Mouse (Mus musculus) layer of hippocampus, postnatal 25 days (tissue): ENCODE data around the gene Cdkn1a. TPM values are rescaled to one million over a fixed set of nuclear protein-coding genes. Genes with fewer than 3 reads are reported as not detected.
"Not testable (repeated sequence)": the region's sequence is repeated elsewhere in the genome, so short reads cannot be mapped to it uniquely, and the experiment has no call there.

ENCODE experiments used
- DNase-seq, 2 experiments: peaks; one replicate each; pipeline ENCODE4 v3.0.0; 2022; ENCODE audit warnings: mixed read lengths in 2 of 2, low spot score in 1 of 2; ENCODE audit errors: extremely low spot score in 1 of 2
- total RNA-seq, 2 experiments: library from RNA; stranded (reverse); gene quantifications; 2 replicates each; pipeline ENCODE4 v1.2.3; 2021

Gene Cdkn1a
- total RNA-seq, 2 experiments from 2014 or later: 7.1 to 13.9 TPM

GRCm38 (mm10) chr17:29080758-29081617, 9.8 kb upstream of the Cdkn1a start:
- no peak for DNase-seq

GRCm38 (mm10) chr17:29081618-29082381, 9.0 kb upstream of the Cdkn1a start:
- no peak for DNase-seq

GRCm38 (mm10) chr17:29083586-29083985, 7.2 kb upstream of the Cdkn1a start:
- DNase-seq: no peak

GRCm38 (mm10) chr17:29084656-29085055, 6.1 kb upstream of the Cdkn1a start:
- no peak for DNase-seq

- no peak for DNase-seq
Observed at GRCm38 (mm10) chr17:29085266-29085665, 5.5 kb upstream of the Cdkn1a start.

GRCm38 (mm10) chr17:29086916-29087315, 3.9 kb upstream of the Cdkn1a start:
- no peak for DNase-seq

- no peak for DNase-seq
Observed at GRCm38 (mm10) chr17:29091348-29091944, 670 bp downstream of the Cdkn1a start.

- DNase-seq: no peak
Observed at GRCm38 (mm10) chr17:29092497-29092896, 1.7 kb downstream of the Cdkn1a start.

GRCm38 (mm10) chr17:29093110-29093952, 2.6 kb downstream of the Cdkn1a start:
- DNase-seq: peak; percentile 34 to 49

GRCm38 (mm10) chr17:29093961-29094309, 3.2 kb downstream of the Cdkn1a start:
- no peak for DNase-seq

GRCm38 (mm10) chr17:29094310-29095181, 3.8 kb downstream of the Cdkn1a start:
- no peak for DNase-seq

GRCm38 (mm10) chr17:29095201-29095733, 4.5 kb downstream of the Cdkn1a start:
- peak; percentile 97 to 99 for DNase-seq

- DNase-seq: no peak
Observed at GRCm38 (mm10) chr17:29096245-29096644, 5.5 kb downstream of the Cdkn1a start.

- no peak for DNase-seq
Observed at GRCm38 (mm10) chr17:29096851-29097561, 6.2 kb downstream of the Cdkn1a start.

GRCm38 (mm10) chr17:29098291-29098690, 7.5 kb downstream of the Cdkn1a start:
- no peak for DNase-seq

- DNase-seq: no peak
Observed at GRCm38 (mm10) chr17:29099076-29099475, 8.3 kb downstream of the Cdkn1a start.

- no peak for DNase-seq
Observed at GRCm38 (mm10) chr17:29100627-29101026, 9.9 kb downstream of the Cdkn1a start.

- not testable (repeated sequence) for DNase-seq
Observed at GRCm38 (mm10) chr17:29110356-29110755, 19.6 kb downstream of the Cdkn1a start.
